Mouse (Mus musculus): ENCODE measurements around the gene Tdrd3.

DNA sequence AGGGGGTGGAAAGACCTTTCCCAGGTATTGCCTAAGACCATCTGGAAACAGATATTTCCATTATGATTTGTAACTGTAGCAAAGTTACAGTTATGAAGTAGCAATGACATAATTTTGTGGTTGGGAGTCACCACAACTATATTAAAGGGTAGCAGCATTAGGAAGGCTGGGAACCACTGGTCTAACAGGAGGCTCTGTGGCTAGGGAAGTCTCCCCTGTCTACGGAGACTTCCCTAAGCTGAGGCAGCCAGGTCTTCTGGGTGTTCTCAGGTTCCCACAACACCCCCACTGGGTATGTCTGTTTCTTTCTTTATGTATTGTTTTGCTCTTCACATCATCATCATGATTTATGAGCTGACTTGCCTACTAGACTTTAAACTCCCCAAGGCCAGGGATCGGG is 153.0 kb downstream of the Tdrd3 start:
- TF ChIP-seq CTCF (IDR thresholded peaks at IDR 0.05; ENCODE audit: low read depth, low read length) (no peak), GATA1 (IDR thresholded peaks at IDR 0.05; ENCODE audit: borderline replicate concordance, low read length) (no peak), TAL1 (conservative IDR thresholded peaks at IDR 0.05; ENCODE audit: low read depth, low read length) (no peak), POLR2AphosphoS5 (IDR thresholded peaks at IDR 0.05; ENCODE audit: insufficient replicate concordance, low read depth, low read length) (no peak), GATA2 (IDR thresholded peaks at IDR 0.05; ENCODE audit: borderline replicate concordance, low read depth, low read length) (no peak)

Data from G1E (cell line).